Mouse (Mus musculus) frontal cortex, adult 2 months (tissue): Measurements from ENCODE around the gene Taf1a. TPM values are rescaled to one million over a fixed set of nuclear protein-coding genes. Genes with fewer than 3 reads are reported as not detected.
"Not testable (repeated sequence)": the region's sequence is repeated elsewhere in the genome, so short reads cannot be mapped to it uniquely, and the experiment has no call there.

ENCODE experiments used
- DNase-seq, 2 experiments: peaks; one replicate each; pipeline ENCODE4 v3.0.0; 2022; ENCODE audit warnings: low spot score in 1 of 2; ENCODE audit errors: extremely low spot score in 1 of 2
- polyA plus RNA-seq: library from polyadenylated mRNA; depleted of rRNA; stranded (reverse); fragments of >200 nt; gene quantifications from 2 replicates; pipeline ENCODE4 v1.2.3, GENCODE M21; 2012; rRNA removed

Gene Taf1a
- 34.0 and 34.7 TPM in 2 replicates for polyA plus RNA-seq

DNA sequence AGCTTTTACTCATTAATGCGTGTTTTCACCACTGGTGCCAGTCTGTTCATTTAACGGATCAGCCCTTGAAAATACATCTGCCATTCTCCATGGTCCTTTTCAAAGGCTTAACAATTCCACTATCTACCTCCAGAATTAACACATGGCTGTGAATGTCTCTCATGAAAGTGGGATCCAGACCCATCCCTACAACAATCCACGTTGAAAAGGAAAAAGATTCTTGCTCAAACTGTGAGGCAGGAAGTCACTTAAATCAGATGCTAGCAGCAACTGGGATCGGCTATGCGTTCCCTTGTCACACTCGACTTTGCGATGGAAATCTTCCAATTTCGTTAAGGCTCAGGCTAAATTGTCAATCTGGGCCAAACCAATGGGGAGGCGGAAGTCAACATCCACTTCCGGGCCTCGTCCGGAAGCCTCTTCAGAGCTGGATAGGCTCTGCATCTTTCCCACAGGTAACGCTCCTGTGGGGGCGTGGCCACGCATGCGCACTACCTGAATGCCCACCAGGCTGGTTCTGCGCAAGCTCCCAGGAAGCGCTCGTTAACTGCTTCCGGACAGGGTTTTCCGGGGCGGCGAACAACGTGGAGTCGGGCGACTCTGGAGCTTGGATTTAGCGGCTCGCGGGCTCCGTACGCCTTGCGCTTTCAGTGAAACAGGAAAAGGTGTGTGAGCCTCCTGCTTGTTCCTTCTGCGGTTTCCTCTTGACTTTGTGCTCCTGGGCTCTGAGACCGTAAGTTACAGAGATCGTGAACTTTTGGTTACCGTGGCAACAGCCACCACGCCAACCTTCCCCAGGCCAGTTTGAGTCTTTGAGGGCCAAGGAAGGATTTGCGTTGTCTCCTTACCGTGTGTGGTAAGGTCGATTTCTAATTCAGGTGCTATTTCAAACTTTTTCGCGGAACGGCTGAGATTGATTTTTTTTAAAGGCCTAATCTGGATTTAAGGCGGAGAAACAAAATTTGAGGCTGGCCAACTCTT is at the start of gene Taf1a:
Gene Taf1a (plus strand): TSS at position 556 of the 981 bp plus-strand sequence.
- DNase-seq: peak; percentile 81 to 94

DNA sequence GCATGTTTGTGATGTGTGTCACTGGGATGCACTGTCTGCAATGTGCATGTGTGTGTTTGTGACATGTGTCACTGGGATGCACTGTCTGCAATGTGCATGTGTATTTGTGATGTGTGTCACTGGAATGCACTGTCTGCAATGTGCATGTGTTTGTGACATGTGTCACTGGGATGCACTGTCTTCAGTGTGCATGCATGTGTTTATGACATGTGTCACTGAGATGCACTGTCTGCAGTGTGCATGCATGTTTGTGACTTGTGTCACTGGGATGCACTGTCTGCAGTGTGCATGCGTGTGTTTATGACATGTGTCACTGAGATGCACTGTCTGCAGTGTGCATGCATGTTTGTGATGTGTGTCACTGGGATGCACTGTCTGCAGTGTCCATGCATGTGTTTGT is 45.9 kb upstream of the Taf1a start:
- not testable (repeated sequence) for DNase-seq

DNA sequence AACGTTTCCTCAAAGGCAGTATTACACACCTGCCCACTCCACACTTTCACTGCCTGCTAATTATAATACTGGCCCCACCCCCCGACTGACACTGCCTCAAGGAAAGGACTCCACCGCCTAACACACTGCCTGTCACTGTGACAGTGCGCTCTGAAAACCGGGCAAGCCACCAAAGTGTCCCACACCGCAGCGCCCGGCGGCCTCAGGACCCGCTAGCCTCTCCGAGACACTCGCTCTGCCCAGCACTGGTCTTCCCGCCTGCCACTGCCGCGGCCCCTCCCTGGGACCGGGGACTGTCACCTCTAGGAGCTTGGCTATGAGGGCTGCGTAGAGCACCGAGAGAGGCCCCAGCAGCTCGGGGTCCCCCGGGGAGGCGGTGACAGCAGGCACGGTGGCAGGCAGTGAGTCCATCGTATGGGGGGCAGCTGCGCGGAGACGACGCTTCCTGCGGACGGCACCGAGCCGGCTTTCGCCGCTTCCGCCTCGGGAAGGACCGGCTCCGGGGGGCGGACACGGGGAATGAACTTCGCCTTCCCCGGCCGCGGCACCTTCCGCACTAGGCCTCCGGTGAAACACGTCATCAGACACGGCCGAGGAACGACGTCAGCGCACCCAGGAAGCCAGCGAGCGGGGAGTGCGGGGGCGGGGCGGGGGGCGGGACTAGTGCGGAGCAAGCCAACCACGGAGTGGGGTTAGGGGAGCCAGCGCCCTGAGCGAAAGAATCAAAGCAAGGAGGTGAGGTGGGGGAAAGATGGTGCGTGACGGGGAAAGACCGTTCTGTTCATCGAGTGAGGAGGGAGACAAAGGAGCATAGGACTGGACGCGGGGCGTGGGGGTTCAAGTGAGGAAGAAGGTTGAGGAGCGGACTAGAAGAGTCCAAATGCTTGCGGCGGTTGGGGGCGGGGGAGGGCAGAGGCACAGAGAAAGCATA is 43.6 kb upstream of the Taf1a start:
- DNase-seq: peak; percentile 63 to 90

DNA sequence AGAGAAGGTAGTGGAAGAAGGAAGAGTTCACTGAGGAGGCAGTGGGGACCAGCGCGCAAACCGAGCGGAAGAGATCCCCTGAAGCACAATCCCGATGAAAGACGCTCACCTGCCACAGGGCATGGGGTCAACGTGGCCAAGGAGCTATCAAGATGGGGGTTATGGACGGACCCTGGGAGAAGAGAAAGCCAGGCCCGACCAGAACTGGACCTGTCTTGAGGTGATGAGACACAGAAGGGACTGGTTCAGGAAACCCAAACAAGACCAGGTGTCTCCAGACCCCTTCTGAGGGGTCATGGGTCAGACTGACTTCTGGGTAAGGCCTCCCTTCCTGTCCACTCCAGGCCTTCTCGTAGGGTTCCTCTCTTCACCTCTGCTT is 43.0 kb upstream of the Taf1a start:
- no peak for DNase-seq

DNA sequence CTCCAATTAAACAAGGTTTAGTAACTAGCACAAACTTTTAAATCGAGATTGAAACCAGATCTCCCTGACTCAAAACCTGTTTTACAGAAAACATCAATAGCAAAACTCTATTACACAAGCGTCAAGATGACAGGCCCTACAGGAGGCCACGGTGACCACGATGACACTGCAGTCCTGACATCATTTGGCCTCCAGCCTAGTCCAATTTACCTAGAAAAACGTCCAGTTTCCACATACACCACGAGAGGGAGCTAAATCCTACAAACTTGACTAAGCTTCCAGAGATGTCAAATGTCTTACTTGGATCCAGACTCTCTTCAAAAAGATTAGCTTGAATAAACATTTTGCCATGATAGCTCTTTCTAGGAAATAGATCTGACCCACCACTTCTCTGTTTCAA is 38.9 kb upstream of the Taf1a start:
- peak in 1 of 2 experiments; percentile 79 for DNase-seq

DNA sequence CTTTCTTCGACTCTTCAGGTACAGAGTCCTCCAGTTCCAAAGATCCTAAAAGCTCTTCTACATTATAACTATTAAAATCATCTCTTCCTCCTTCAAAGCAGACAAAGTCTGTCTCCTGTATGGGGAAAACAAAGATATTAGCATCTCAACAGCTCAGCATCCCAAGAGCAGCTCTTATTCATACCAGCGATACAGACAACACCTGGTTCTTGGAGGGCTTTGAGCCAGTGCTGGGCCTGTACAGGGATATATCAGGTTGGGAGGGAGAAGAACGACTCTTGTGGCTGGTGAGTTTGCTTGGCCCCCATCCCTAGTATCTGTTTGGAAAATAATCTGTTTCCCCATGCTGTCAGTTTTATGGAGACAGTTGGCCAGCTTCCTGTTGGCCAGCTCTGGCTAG is 29.9 kb upstream of the Taf1a start:
- DNase-seq: no peak

DNA sequence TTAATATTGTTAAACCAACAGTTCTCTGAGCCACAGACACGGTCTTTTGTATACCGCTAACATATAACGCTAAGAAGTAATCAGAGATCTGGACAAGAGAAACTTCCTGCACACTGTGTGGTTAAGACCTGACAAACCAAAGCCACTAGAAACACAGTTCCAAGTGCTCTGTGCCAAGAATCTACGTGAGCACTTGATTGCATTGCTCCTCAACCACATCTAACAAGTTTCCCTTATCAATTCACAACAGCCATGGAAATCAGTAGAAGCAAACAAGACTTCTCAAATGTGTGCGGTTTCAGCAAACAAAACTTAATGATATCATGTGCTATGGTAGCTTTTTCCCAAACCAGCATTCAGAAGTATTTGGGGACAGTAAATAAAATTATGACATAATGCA is 26.5 kb upstream of the Taf1a start:
- DNase-seq: no peak

DNA sequence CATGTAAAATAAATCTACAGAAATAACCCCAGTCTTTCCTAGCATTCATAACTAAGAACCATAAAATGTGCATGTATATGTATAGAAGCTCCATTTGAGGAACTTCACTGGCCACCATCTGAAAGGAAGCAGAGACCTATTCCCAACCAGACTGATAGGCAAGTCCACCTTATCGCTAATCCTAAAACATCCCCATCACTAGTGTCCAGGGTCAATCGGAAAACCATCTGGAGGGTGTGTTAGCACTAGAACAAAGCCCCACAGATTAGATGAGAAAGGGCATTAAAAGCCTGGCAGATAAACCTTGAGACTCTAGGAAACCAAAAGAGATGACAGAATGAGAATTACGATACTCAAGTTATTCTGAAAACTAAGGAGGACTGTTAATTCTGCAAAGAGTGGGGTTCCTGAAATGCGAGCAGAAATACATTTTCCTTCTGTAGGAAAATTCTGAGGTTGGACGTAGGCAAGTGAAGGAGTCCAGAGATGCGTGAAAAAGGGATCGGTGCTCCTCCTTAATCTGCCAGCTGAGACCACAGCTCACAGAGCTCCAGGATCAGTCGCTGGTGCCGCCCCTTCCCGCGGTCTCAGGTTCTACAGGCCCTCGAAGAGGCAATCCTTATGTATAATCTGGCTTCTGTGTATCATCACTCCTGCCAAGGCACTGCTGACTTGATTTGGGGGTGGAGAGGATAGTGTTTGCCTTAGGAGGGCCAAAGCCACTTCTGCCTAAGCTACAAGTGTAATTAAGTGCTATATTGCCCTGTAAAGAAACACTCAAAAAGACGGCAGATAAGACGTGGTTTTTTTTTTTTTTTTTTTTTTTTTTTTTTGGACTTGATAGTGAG is 25.8 kb upstream of the Taf1a start:
- DNase-seq: no peak

DNA sequence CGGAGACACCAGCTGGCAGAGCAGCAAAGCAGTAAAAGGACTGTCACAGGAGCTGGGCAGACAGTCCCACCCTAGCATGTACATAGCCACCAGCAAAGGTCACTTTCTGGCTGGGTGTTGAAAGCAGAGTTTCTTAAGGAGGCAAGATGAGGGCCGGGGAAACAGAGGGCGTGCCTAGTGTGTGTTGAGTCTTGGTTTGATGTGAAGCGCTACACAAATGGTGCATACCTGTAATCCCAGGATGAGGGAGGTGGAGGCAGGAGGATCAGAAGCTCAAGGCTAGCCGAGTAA is 25.3 kb upstream of the Taf1a start:
- DNase-seq: no peak

DNA sequence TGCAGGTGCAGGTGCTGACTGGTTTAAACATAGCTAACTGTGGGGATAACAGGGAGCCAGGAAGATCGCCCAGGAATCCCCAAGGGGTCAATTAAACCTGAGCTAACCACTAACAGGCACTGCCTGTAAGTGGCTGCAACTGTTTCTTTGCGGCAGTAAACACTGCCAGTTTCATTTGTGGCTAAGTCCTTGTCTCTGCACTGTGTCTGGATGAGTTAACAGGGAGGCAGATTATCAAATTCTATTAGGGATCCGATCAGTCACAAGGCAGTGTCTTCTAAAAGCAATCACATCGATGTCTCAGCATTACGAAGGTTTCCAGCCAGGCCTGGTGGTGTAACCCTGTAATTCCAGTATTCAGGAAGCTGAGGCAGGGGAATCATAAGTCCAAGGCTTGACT is 22.4 kb upstream of the Taf1a start:
- DNase-seq: no peak

DNA sequence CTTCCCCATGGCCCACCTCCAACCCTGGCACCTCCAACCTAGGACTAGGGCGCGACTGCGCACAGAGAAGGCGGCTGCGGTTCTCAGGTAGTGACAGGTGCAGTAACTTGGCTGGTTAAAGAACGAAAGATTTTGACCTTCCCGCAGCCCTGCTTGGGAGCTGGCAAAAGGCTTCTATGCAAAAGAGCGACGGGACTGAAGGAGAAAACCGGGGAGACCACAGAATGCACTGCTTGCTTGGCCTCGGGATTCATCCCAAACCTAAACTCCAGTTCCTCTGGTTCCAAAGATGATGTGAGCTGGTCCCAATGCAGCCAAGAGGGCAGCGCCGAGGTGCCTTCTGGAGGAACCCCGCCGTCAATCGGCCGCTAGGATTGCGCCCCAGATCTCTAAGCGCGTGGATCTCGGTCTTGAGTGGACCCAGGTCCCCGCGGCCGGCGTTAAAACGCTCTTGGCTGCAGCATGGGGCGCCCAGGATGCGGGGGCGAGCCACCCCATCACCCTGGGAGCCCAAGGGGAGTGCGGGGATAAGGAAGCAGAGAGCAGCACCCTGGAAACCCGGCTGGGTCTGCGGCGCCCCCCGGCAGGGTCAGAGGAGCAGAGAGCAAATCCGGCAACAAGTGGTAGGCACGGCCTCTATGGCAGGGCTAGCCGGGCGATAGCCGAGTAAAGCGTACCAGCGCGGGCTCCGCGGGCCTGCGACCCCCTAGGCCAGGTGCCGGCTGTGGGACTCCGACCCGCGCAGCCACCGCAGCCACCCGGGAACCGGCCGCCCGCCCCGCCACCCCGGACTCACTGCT is 20.0 kb upstream of the Taf1a start:
- DNase-seq: no peak

DNA sequence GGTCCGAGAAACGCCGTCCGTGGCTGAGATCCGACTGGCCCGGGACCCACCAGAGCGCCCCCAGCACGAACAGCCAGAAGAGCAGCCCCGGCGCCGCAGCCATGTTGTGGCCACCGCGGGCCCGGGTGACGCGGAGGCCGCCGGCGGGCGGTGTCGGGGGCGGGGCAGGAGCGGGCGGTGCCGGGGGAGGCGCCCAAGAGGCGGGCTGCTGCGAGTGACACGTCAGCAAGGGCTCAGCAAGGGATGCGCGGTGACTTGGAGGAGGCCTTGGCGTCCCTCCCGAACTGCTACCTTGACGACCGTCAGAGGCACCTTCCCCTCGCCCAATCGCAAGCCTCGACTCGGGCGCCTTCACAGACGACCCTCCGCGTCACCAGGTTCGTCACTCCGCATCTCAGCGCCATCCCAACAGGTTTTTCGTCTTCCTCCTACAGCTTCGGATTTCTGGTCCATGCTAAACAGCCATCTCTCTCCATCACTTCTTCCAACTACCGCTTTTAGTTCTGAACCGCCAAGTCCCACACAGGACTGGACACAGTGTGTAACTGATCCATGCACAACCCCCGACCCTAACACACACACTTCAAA is 19.3 kb upstream of the Taf1a start, which contains the start of gene Mia3:
Gene Mia3 (minus strand): TSS at position 127 of the 588 bp plus-strand sequence.
- DNase-seq: peak; percentile 97 to 98

DNA sequence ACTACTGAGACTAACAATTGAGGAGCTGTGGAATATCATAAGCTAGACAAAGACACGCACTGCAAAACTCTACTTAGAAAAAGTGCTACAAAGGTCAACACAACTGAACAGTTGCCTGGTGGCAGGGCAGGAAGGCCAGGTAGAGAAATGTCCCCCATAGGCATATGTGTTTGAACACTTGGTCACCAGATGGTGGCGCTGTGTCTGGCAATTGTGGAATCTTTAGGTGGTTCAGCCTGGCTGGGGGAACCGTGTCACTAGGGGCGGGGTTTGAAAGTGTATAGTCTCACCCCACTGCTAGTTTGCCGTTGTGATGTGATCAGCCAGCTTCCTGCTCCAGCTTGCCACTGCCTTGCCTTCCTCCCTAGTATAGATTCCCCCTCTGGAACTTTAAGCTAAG is 14.1 kb upstream of the Taf1a start:
- DNase-seq: no peak

DNA sequence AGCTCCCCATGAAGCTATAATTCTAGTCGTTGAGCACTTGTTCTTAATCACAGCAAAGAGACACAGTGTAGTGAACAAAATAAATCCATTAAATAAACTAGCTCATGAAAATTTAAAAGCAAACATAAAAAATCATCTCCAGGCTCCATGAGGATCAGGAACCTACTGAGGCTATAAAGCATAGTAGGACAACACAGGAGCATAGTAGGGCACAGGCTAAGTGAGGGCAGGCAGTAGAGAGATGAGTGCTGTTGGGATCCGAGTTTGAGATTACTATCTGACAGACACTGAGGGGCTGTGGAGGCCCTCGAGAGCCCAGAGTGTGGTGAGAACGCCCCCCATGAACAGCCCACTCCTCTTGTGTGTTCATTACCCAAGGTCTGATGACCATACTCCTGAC is 11.7 kb upstream of the Taf1a start:
- no peak for DNase-seq

DNA sequence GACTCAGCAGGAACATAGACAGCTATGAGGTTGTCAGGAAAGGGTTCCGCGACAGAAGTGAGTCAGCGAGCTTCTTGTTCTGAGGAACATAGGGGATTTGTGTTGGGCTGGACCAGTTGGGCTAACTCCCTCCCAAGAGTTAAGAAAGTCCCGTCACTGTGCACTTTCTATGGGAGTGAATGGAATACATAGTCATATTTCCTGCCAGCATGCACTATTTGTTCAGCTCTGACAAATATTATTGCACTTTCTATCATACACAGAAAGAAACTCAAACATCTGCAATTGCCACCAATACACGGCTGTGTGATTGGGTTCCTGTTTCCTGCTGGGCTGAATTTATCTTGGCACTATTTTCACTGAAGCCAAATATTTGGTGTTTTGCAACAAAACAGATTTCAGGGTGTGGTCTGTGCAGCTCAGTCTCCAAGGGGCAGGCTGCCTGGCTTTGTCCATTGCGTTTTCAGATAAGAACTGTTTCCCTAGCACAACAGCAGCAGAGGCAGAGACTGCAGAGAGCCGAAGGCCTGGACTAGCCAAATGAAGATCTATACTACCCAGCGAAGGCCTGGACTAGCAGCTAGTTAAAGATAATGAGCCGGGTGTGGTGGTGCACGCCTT is 10.3 kb upstream of the Taf1a start:
- DNase-seq: no peak

DNA sequence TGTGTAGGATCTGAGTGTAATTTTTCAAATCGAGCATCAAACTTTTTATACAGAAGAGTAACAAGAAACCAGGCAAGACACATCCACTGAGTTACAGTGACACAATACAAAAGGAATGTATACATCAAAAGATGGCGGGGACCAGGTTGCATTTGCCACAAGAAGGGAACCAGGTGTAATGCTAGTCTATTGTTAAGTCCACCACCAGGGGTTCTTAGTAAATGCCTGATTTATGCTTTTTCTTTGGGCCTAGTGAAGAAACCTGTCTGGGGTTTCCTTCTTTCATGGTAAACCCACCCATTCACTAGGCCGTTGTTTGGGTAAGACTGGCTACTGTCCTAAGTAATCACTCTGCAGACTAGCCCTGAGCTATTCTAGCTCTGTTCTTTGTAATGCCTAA is 9.4 kb upstream of the Taf1a start:
- DNase-seq: not testable (repeated sequence)

DNA sequence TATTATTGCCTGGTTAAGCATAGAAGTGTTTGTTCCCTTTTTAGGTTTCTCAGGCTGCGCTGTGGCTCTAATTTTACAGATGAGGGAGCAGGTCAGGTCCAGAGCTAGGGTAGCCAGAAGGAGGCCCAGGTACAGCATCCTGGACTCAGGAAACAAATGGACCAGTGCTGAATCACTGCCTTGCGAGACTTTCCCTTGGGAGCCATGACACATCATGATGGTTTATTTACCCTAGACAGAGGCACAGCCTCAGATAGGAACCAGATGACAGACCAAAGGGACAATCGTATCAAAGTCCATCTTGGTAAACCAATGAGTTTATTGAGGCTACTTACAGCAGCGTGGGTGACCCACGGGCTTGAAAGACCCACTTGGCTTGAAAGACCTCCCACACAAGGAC is 7.0 kb upstream of the Taf1a start:
- no peak for DNase-seq

DNA sequence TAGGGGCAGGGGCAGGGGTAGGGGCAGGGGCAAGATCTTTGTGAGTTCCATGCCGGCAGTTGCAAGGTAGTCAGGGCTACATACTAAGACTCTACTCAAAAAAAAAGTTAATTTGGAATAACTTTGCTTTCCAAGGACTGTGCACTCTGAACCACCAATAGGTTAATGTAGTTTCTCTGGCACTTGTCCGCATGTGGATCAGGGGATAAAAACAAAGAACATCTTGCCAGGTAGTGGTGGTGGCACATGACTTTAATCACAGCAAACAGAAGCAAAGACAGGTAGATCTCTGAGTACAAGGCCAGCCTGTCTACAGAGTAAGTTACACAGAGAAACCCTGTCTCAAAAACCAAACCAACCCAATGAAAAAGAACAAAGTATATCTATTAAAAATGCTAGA is 6.2 kb upstream of the Taf1a start:
- no peak for DNase-seq

DNA sequence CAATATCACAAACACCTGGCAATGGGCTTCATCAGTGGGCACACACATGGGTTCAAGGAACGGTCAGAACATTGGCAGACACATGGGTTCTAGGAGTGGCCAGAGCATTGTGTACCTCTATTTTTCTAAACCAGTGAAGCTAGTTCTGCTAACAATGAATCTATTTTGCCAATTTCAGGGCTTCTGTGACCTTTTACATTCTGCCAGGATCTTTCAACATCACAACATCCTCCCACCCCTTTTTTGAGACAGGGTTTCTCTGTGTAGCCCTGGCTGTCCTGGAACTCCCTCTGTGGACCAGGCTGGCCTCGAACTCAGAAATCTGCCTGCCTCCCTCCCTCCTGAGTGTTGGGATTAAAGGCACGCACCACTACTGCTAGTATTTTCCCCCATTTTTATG is 1.4 kb upstream of the Taf1a start:
- not testable (repeated sequence) for DNase-seq
